ENCODE assay signal across 9 mouse cellular contexts in genomic region chr12:16151170-16151702, GRCm38 (mm10).
DNase-seq lines count a peak whose midpoint lies in the region; ATAC-seq and TF ChIP-seq lines count a peak whose summit lies in the region.
"Had no signal": no experiment of that assay in that cellular context is flagged by ENCODE, and none has a peak within 500 bp of the region (broad histone marks: within the 10 kb centered on the region; RNA-seq: fewer than 3 reads in every experiment).

No protein-coding gene starts in this region.

- no peak overlapping the region for H3K4me2 ChIP-seq in liver, embryonic 11.5 days
- H3K4me2 ChIP-seq: forebrain, embryonic 13.5 days had no signal

- no peaks in the 10 kb centered on the region for H3K9me3 ChIP-seq in liver, embryonic 11.5 days (ENCODE audit: control insufficient read depth, low read length)
- H3K9me3 ChIP-seq: forebrain, embryonic 13.5 days had no signal

- intact Hi-C loops in heart, postnatal 25 days (cut with DNase I) = loop anchor here (10.0 kb wide), 1 partner anchor 136 kb away; no protein-coding TSS in a partner anchor

- no peak for TF ChIP-seq CTCF in layer of hippocampus, adult 2 months (conservative IDR thresholded peaks at IDR 0.05)

- no peaks in the 10 kb centered on the region for H3K36me3 ChIP-seq in liver, embryonic 11.5 days (ENCODE audit: control insufficient read depth, insufficient read depth, low read length)

- WGBS in liver, embryonic 11.5 days = 53% methylated on average over 5 of the region's 5 CpGs

- H3K4me1 ChIP-seq in liver, embryonic 11.5 days (replicated peaks; ENCODE audit: control insufficient read depth, insufficient read depth, low read length) = no peaks in the 10 kb centered on the region

- no peak overlapping the region; the same call in 1 of the 2 replicates for H3K4me3 ChIP-seq in layer of hippocampus, adult 2 months
- no peak overlapping the region for H3K4me3 ChIP-seq in liver, embryonic 11.5 days (ENCODE audit: low read depth, low read length)
- H3K4me3 ChIP-seq: forebrain, embryonic 13.5 days had no signal

- H3K9ac ChIP-seq in liver, embryonic 11.5 days (ENCODE audit: low read depth, low read length) = no peak overlapping the region
- H3K9ac ChIP-seq: forebrain, embryonic 13.5 days had no signal

- H3K27me3 ChIP-seq in liver, embryonic 11.5 days (replicated peaks; ENCODE audit: control insufficient read depth, insufficient read depth, low read length) = no peaks in the 10 kb centered on the region; the same call in 1 of the 2 replicates
- H3K27me3 ChIP-seq: forebrain, embryonic 13.5 days had no signal

- DNase-seq in heart, adult 18-20 months = peak; percentile 34 to 67
- DNase-seq in heart, postnatal 25 days (ENCODE audit: low spot score) = no peak
- DNase-seq in right cerebral cortex, adult 18-20 months = peak; percentile 86
- DNase-seq in right cerebral cortex, postnatal 4 days = no peak
- DNase-seq in layer of hippocampus, adult 2 months (ENCODE audit: low spot score in 2 of 2) = peak in 1 of 2 experiments; percentile 63
- DNase-seq in skeletal muscle tissue, adult 2 months (ENCODE audit: low read depth, low spot score) = peak; percentile 68
- no peak for DNase-seq in ovary, postnatal 14 days (ENCODE audit: low spot score)
- no peak for DNase-seq in liver, embryonic 11.5 days (ENCODE audit: low spot score)

- H3K27ac ChIP-seq in layer of hippocampus, adult 2 months = peak overlapping the region; percentile 73
- H3K27ac ChIP-seq in liver, embryonic 11.5 days (ENCODE audit: low read depth, low read length) = no peak overlapping the region
- H3K27ac ChIP-seq: forebrain, embryonic 13.5 days had no signal

- ATAC-seq in liver, embryonic 11.5 days (replicated peaks; ENCODE audit: low FRiP score) = no peak
- ATAC-seq: forebrain, embryonic 13.5 days had no signal

Comparison
In these comparisons a context has a peak if more than half of its experiments do, and no peak if none do; other contexts are left out.
1. DNase-seq: peak in heart, adult 18-20 months (2 of 2), right cerebral cortex, adult 18-20 months (single experiment) and skeletal muscle tissue, adult 2 months (single experiment); none in heart, postnatal 25 days (single experiment), right cerebral cortex, postnatal 4 days (single experiment), ovary, postnatal 14 days (single experiment) and liver, embryonic 11.5 days (single experiment).